Mouse (Mus musculus): ENCODE measurements around the gene Ccdc73. TPM values are rescaled to one million over a fixed set of nuclear protein-coding genes. Genes with fewer than 3 reads are reported as not detected.

Gene Ccdc73
- total RNA-seq, 2 experiments from 2014 or later: 3.5 TPM; not detected in 1

Other genes starting within 250 kb of the Ccdc73 start
- 10 to 100 TPM; 56.5 to 59.9 TPM for gene Tcp11l1, start 155.6 kb upstream of the Ccdc73 start, total RNA-seq (2021)
- gene Pin1rt1, start 151.4 kb upstream of the Ccdc73 start, total RNA-seq (2021): not detected
- gene Depdc7, start 124.9 kb upstream of the Ccdc73 start, total RNA-seq (2021): 1 to 10 TPM in 1 of 2 experiments, under 1 TPM in 1; 0.89 to 1.2 TPM
- 10 to 100 TPM; 23.4 to 25.6 TPM for gene Qser1, start 51.0 kb upstream of the Ccdc73 start, total RNA-seq (2021)
- gene Prrg4, start 17.9 kb upstream of the Ccdc73 start, total RNA-seq (2021): under 1 TPM; 0.42 to 0.85 TPM
- gene Eif3m, start 149.3 kb downstream of the Ccdc73 start, total RNA-seq (2021): 100 to 1,000 TPM; 108 to 124 TPM
- not detected for gene Gm11060, start 224.2 kb downstream of the Ccdc73 start, total RNA-seq (2021)